Mouse (Mus musculus): Measurements from ENCODE around the gene Gm2115.

GRCm38 (mm10) chr7:84528796-84529533 is at the start of gene Gm2115:
- TF ChIP-seq CTCF (conservative IDR thresholded peaks at IDR 0.05; ENCODE audit: insufficient read depth, insufficient read length, low read depth, low read length) (no peak), POLR2A (IDR thresholded peaks at IDR 0.05; ENCODE audit: low read depth, low read length) (no peak)
